Mouse (Mus musculus) limb, embryonic 14.5 days (tissue): ENCODE results near the gene Uts2. TPM values are rescaled to one million over a fixed set of nuclear protein-coding genes. Genes with fewer than 3 reads are reported as not detected.
A peak's percentile ranks its signal among the peaks of the same experiment; 100 is the strongest.
"Not testable (repeated sequence)": the region's sequence is repeated elsewhere in the genome, so short reads cannot be mapped to it uniquely, and the experiment has no call there.

Source experiments
- ATAC-seq: fragments of 200-750 bp; cut with Nextera tagmentation; 2 replicates; pipeline ENCODE4 v1.8.0; 2017; ENCODE audit warnings: low read depth, moderate number of reproducible peaks, moderate TSS enrichment; ENCODE audit not compliant: low FRiP score
- DNase-seq: peaks from one replicate; pipeline ENCODE4 v3.0.0-alpha.2; 2015; ENCODE audit warnings: low spot score
- H3K27ac ChIP-seq: fragments of 300-500 bp; sonication (generic); replicated peaks from 2 replicates; pipeline ENCODE4 v1.5.1; 2014; ENCODE audit warnings: low read depth, mild to moderate bottlenecking, low read length, moderate library complexity, mixed read lengths
- H3K27me3 ChIP-seq: fragments of 300-500 bp; sonication (generic); 2 replicates; pipeline ENCODE4 v1.6.1; 2014; ENCODE audit warnings: low read length, mixed read lengths; ENCODE audit not compliant: control insufficient read depth, insufficient read depth
- H3K36me3 ChIP-seq: fragments of 300-500 bp; sonication (generic); 2 replicates; pipeline ENCODE4 v1.6.1; 2014; ENCODE audit warnings: mild to moderate bottlenecking, low read length, moderate library complexity, mixed read lengths; ENCODE audit not compliant: control insufficient read depth, insufficient read depth
- H3K4me1 ChIP-seq: fragments of 300-500 bp; sonication (generic); 2 replicates; pipeline ENCODE4 v1.6.1; 2014; ENCODE audit warnings: antibody characterized with exemption, low read length, mixed read lengths; ENCODE audit not compliant: control insufficient read depth, insufficient read depth
- H3K4me2 ChIP-seq: fragments of 300-500 bp; sonication (generic); replicated peaks from 2 replicates; pipeline ENCODE4 v1.6.1; 2014; ENCODE audit warnings: low read depth, mild to moderate bottlenecking, low read length, moderate library complexity; ENCODE audit not compliant: severe bottlenecking
- H3K4me3 ChIP-seq: fragments of 300-500 bp; sonication (generic); replicated peaks from 2 replicates; pipeline ENCODE4 v1.5.1; 2014; ENCODE audit warnings: low read length
- H3K9ac ChIP-seq: fragments of 300-500 bp; sonication (generic); 2 replicates; pipeline ENCODE4 v1.6.1; 2014; ENCODE audit warnings: mild to moderate bottlenecking, low read depth, low read length, moderate library complexity; ENCODE audit not compliant: severe bottlenecking
- H3K9me3 ChIP-seq: fragments of 300-500 bp; sonication (generic); 2 replicates; pipeline ENCODE4 v1.6.1; 2016; ENCODE audit warnings: low read length; ENCODE audit not compliant: control insufficient read depth
- POLR2A ChIP-seq: fragments of 200-500 bp; IDR thresholded peaks from 2 replicates; pipeline ENCODE4 v1.8.0; 2012; ENCODE audit warnings: inconsistent platforms, mild to moderate bottlenecking, moderate library complexity, borderline replicate concordance; ENCODE audit not compliant: insufficient read depth, insufficient read length; ENCODE audit errors: extremely low read depth
- WGBS: fragments of 180-500 bp; shearing (Covaris S2); extraction: QIAGEN DNeasy Blood & Tissue Kit; methylation state at CpG from one replicate; pipeline ENCODE4 v1.1.7; 2014; 5-methylcytosine and 5-hydroxymethylcytosine counted together
- polyA plus RNA-seq, 2 experiments: library from polyadenylated mRNA; depleted of rRNA in 1 of 2; stranded (reverse) in 1 of 2; unstranded in 1 of 2; fragments of >200 nt; fragmentation: Nextera tagmentation in 1 of 2; extraction: Ambion mirVana in 1 of 2; gene quantifications; 2 replicates each; pipeline versions ENCODE4 v1.2.1 to v1.2.3; 2012 to 2014

Uts2 gene
- polyA plus RNA-seq, 2 experiments = not detected

DNA sequence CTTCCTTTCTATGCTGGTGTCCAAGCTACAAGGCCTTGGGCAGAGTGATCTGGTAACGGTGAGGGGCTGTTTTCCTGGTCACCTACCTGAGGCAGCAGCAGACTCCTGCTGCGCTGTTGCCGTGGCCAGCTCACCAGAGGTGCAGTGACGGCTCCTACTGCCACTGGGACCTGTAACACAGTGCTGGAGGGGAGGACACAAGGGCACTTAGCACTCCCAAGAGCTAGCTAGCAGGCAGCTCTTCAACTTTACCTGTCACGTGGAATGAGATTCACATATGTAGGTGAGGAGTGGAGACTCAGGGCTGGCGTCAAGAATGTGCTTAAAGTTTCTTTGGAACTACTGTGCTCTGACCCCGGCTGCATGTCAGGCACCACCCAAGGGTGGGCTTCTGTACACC lies 13.4 kb downstream of the Uts2 start:
- no peak overlapping the region for H3K4me2 ChIP-seq
- ATAC-seq = no peak
- no peak for TF ChIP-seq POLR2A

GRCm38 (mm10) chr4:151015946-151016345 lies 19.0 kb downstream of the Uts2 start:
- H3K36me3 ChIP-seq = peaks cover 21% of the 10 kb centered on the region
- no peak overlapping the region for H3K4me3 ChIP-seq
- H3K4me2 ChIP-seq = no peak overlapping the region
- no peaks in the 10 kb centered on the region for H3K4me1 ChIP-seq
- H3K27me3 ChIP-seq = no peaks in the 10 kb centered on the region
- H3K27ac ChIP-seq = no peak overlapping the region
- H3K9me3 ChIP-seq = no peaks in the 10 kb centered on the region
- ATAC-seq = no peak
- WGBS = 29% methylated on average over 10 of the region's 10 CpGs
- DNase-seq = no peak
- no peak for TF ChIP-seq POLR2A
- H3K9ac ChIP-seq = no peak overlapping the region

More for the DNA sequence above, 13.4 kb downstream of the Uts2 start:
- Histone ChIP-seq H3K4me3 (no peak overlapping the region), H3K36me3 (peaks cover 18% of the 10 kb centered on the region), H3K9ac (no peak overlapping the region), H3K9me3 (no peaks in the 10 kb centered on the region), H3K27ac (no peak overlapping the region), H3K4me1 (no peaks in the 10 kb centered on the region), H3K27me3 (no peaks in the 10 kb centered on the region)
- no peak for DNase-seq
- 83% methylated on average over 7 of the region's 7 CpGs for WGBS

DNA sequence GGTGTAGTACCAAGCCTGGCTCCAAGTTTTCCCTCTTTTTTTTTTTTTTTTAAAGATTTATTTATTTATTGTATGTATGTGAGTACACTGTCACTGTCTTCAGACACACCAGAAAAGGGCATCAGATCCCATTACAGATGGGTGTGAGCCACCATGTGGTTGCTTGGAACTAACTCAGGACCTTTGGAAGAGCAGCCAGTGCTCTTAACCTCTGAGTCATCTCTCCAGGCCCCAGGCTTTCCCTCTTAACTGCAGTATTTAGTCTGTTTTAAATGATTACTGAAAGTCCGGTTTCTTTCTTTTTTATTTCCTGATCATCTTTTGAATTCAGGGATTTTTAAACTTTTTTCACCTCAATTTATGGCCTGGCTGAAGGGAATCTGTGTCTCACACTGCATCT lies 20.5 kb downstream of the Uts2 start:
- H3K27ac ChIP-seq, H3K4me3 ChIP-seq, H3K27me3 ChIP-seq, DNase-seq, H3K9ac ChIP-seq, ATAC-seq, H3K9me3 ChIP-seq, H3K4me2 ChIP-seq, H3K4me1 ChIP-seq: not testable (repeated sequence)
- H3K36me3 ChIP-seq = peaks cover 19% of the 10 kb centered on the region
- 84% methylated on average over 1 of the region's 1 CpGs for WGBS

DNA sequence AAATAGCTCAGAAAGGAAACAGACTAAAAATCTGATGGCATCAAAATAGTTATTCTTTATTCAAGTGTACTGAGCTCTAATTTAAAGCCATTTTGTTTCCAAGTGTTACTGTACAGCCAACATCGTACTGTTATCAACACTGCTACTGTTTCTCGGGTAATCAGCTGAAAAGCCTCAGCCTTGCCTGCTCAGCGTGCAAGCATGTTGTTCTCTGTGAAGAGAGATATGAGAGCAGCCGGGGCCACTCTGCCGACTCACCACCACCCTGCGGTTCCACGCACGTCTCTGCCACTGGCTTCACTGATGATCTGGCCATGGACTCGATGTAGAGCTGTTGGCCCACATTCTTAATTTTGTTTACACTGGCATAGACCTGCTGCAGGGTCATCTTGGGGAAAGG lies 27.3 kb downstream of the Uts2 start:
- DNase-seq (no peak), ATAC-seq (no peak)
- no peak overlapping the region for H3K27ac ChIP-seq
- no peak overlapping the region for H3K4me2 ChIP-seq
- 88% methylated on average over 9 of the region's 9 CpGs for WGBS
- no peaks in the 10 kb centered on the region for H3K27me3 ChIP-seq
- TF ChIP-seq POLR2A = no peak
- 0 out of 2 replicates have a peak, but pooled peaks cover 9% of the 10 kb centered on the region for H3K36me3 ChIP-seq
- no peak overlapping the region for H3K9ac ChIP-seq
- no peak overlapping the region for H3K4me3 ChIP-seq
- no peaks in the 10 kb centered on the region for H3K9me3 ChIP-seq
- no peaks in the 10 kb centered on the region for H3K4me1 ChIP-seq

DNA sequence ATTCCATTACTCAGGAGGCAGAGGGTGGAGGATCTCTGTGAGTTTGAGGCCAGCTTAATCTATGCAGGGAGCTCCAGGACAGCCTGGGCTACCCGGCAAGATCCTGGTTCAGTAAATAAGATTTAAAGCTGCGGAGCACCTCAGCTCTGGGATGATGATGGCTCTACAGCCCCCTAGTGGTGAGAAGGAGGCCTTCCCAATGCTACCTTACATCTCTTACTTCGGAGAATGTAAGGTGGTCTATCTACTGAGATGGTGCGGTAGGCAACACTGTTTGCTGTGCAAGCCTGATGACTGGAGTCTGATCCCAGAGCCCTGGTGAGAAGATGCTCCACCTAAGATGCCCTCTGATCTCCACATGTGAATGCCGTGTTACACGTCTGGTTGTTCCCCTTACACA lies 30.1 kb downstream of the Uts2 start:
- TF ChIP-seq POLR2A = no peak
- Histone ChIP-seq H3K4me1 (no peaks in the 10 kb centered on the region), H3K36me3 (0 out of 2 replicates have a peak, but pooled peaks cover 9% of the 10 kb centered on the region), H3K27me3 (no peaks in the 10 kb centered on the region), H3K4me3 (no peak overlapping the region), H3K9ac (no peak overlapping the region; the same call in 1 of the 2 replicates), H3K4me2 (no peak overlapping the region), H3K9me3 (no peaks in the 10 kb centered on the region), H3K27ac (no peak overlapping the region)
- ATAC-seq (no peak), DNase-seq (peak; percentile 47)
- 50% methylated on average over 6 of the region's 6 CpGs for whole genome bisulfite sequencing

GRCm38 (mm10) chr4:151036521-151036920 lies 39.6 kb downstream of the Uts2 start:
- H3K36me3 ChIP-seq = no peaks in the 10 kb centered on the region
- no peak overlapping the region for H3K4me2 ChIP-seq
- no peak overlapping the region for H3K9ac ChIP-seq
- no peak for TF ChIP-seq POLR2A
- WGBS = 85% methylated on average over 7 of the region's 7 CpGs
- no peak for ATAC-seq
- no peak for DNase-seq
- no peaks in the 10 kb centered on the region for H3K9me3 ChIP-seq
- H3K27me3 ChIP-seq = no peaks in the 10 kb centered on the region
- H3K4me1 ChIP-seq = no peaks in the 10 kb centered on the region
- no peak overlapping the region for H3K27ac ChIP-seq
- H3K4me3 ChIP-seq = no peak overlapping the region
